Mouse (Mus musculus) CH12.LX (cell line): ENCODE results near the gene Tnpo1. TPM values are rescaled to one million over a fixed set of nuclear protein-coding genes. Genes with fewer than 3 reads are reported as not detected.
A peak's percentile ranks its signal among the peaks of the same experiment; 100 is the strongest.

ENCODE experiments used
- DNase-seq: peaks from one replicate; pipeline ENCODE4 v3.0.0-alpha.2; 2013; ENCODE audit errors: extremely low read depth
- H3K27ac ChIP-seq: 2 replicates; pipeline ENCODE4 v1.5.1; 2012; ENCODE audit warnings: low read depth, mild to moderate bottlenecking, control low read depth, moderate library complexity; ENCODE audit not compliant: insufficient read depth
- H3K27me3 ChIP-seq: replicated peaks from 2 replicates; pipeline ENCODE3; 2012; ENCODE audit warnings: inconsistent platforms
- H3K36me3 ChIP-seq, 2 experiments: replicated peaks in 1 of 2; 2 replicates each; pipeline versions ENCODE3 to v1.6.1; 2012; ENCODE audit warnings: inconsistent platforms in 1 of 2, low read length in 1 of 2, mild to moderate bottlenecking in 1 of 2, mixed read lengths in 1 of 2, moderate library complexity in 1 of 2; ENCODE audit not compliant: control insufficient read depth in 1 of 2, insufficient read depth in 1 of 2
- H3K4me1 ChIP-seq, 2 experiments: 2 replicates each; pipeline ENCODE4 v1.6.1; 2012; ENCODE audit warnings: inconsistent platforms in 1 of 2, moderate library complexity in 1 of 2; ENCODE audit not compliant: insufficient read depth in 2 of 2, control insufficient read depth in 1 of 2
- H3K4me2 ChIP-seq: 2 replicates; pipeline ENCODE4 v1.6.1; 2012; ENCODE audit warnings: low read depth, mild to moderate bottlenecking, control low read depth; ENCODE audit not compliant: poor library complexity, insufficient read depth, severe bottlenecking
- H3K4me3 ChIP-seq, 3 experiments: fragments of 150-350 bp in 1 of 3; sonication (generic) in 1 of 3; replicated peaks in 1 of 3; 2 replicates each; pipeline versions ENCODE3 to v1.5.1; 2011 to 2012; ENCODE audit warnings: low read depth in 2 of 3, low read length in 2 of 3, mild to moderate bottlenecking in 2 of 3, moderate library complexity in 2 of 3, control low read depth in 1 of 3, improper control_type of control experiment in 1 of 3, inconsistent platforms in 1 of 3, mixed read lengths in 1 of 3; ENCODE audit not compliant: poor library complexity in 1 of 3
- H3K79me2 ChIP-seq: replicated peaks from 2 replicates; pipeline ENCODE4 v1.6.1; 2012; ENCODE audit warnings: mild to moderate bottlenecking, moderate library complexity; ENCODE audit not compliant: control insufficient read depth, poor library complexity, insufficient read depth, severe bottlenecking; ENCODE audit errors: extremely low read depth
- H3K9ac ChIP-seq: 2 replicates; pipeline ENCODE4 v1.6.1; 2012; ENCODE audit warnings: low read depth, mild to moderate bottlenecking, control low read depth, moderate library complexity; ENCODE audit not compliant: insufficient read depth
- H3K9me3 ChIP-seq: replicated peaks from 2 replicates; pipeline ENCODE3; 2012; ENCODE audit warnings: low read length, inconsistent platforms, mixed read lengths
- BHLHE40 ChIP-seq: IDR thresholded peaks from 2 replicates; pipeline ENCODE4 v1.6.1; 2011; ENCODE audit warnings: mild to moderate bottlenecking, low read depth, low read length, improper control_type of control experiment
- CHD1 ChIP-seq: IDR thresholded peaks from 2 replicates; pipeline ENCODE4 v1.6.1; 2012; ENCODE audit warnings: low read depth, low read length, improper control_type of control experiment, inconsistent platforms
- CTCF ChIP-seq, 2 experiments: IDR thresholded peaks in 1 of 2; conservative IDR thresholded peaks in 1 of 2; 2 replicates each; pipeline ENCODE4 v1.5.1; 2011 to 2012; ENCODE audit warnings: low read depth in 2 of 2, low read length in 2 of 2, improper control_type of control experiment in 1 of 2, inconsistent platforms in 1 of 2, mild to moderate bottlenecking in 1 of 2, moderate library complexity in 1 of 2
- ELF1 ChIP-seq: IDR thresholded peaks from 2 replicates; pipeline ENCODE4 v1.6.1; 2014; ENCODE audit warnings: low read depth, mild to moderate bottlenecking, inconsistent platforms, low read length, improper control_type of control experiment
- EP300 ChIP-seq: IDR thresholded peaks from 2 replicates; pipeline ENCODE4 v1.6.1; 2011; ENCODE audit warnings: low read length, improper control_type of control experiment
- ETS1 ChIP-seq: conservative IDR thresholded peaks from 2 replicates; pipeline ENCODE4 v1.6.1; 2012; ENCODE audit warnings: low read depth, mild to moderate bottlenecking, inconsistent platforms, low read length, improper control_type of control experiment, moderate library complexity
- IRF4 ChIP-seq: IDR thresholded peaks from 2 replicates; pipeline ENCODE4 v1.6.1; 2014; ENCODE audit warnings: low read depth, mild to moderate bottlenecking, inconsistent platforms, low read length, improper control_type of control experiment
- JUND ChIP-seq: conservative IDR thresholded peaks from 2 replicates; pipeline ENCODE4 v1.6.1; 2011; ENCODE audit warnings: low read depth, low read length, improper control_type of control experiment
- KAT2A ChIP-seq: IDR thresholded peaks from 2 replicates; pipeline ENCODE4 v1.6.1; 2012; ENCODE audit warnings: low read length, improper control_type of control experiment, inconsistent platforms; ENCODE audit not compliant: insufficient replicate concordance
- MAFK ChIP-seq: IDR thresholded peaks from 2 replicates; pipeline ENCODE4 v1.6.1; 2011; ENCODE audit warnings: low read length, improper control_type of control experiment; ENCODE audit not compliant: insufficient replicate concordance
- MAX ChIP-seq: IDR thresholded peaks from 2 replicates; pipeline ENCODE4 v1.6.1; 2011; ENCODE audit warnings: low read length, improper control_type of control experiment
- MAZ ChIP-seq: IDR thresholded peaks from 2 replicates; pipeline ENCODE4 v1.6.1; 2012; ENCODE audit warnings: low read depth, mild to moderate bottlenecking, inconsistent platforms, low read length, improper control_type of control experiment, moderate library complexity
- MEF2A ChIP-seq: IDR thresholded peaks from 2 replicates; pipeline ENCODE4 v1.6.1; 2014; ENCODE audit warnings: low read depth, mild to moderate bottlenecking, inconsistent platforms, low read length, improper control_type of control experiment, borderline replicate concordance
- MYC ChIP-seq: IDR thresholded peaks from 2 replicates; pipeline ENCODE4 v1.6.1; 2011; ENCODE audit warnings: low read depth, mild to moderate bottlenecking, improper control_type of control experiment, low read length
- NRF1 ChIP-seq: IDR thresholded peaks from 2 replicates; pipeline ENCODE4 v1.6.1; 2014; ENCODE audit warnings: low read depth, mild to moderate bottlenecking, inconsistent platforms, low read length, improper control_type of control experiment, moderate library complexity
- PAX5 ChIP-seq: IDR thresholded peaks from 2 replicates; pipeline ENCODE4 v1.6.1; 2012; ENCODE audit warnings: low read length, inconsistent platforms, mixed read lengths
- RAD21 ChIP-seq: IDR thresholded peaks from 2 replicates; pipeline ENCODE4 v1.6.1; 2011; ENCODE audit warnings: low read depth, mild to moderate bottlenecking, low read length, improper control_type of control experiment, moderate library complexity
- RCOR1 ChIP-seq: conservative IDR thresholded peaks from 2 replicates; pipeline ENCODE4 v1.6.1; 2012; ENCODE audit warnings: low read depth, mild to moderate bottlenecking, inconsistent platforms, low read length, improper control_type of control experiment
- SMC3 ChIP-seq: IDR thresholded peaks from 2 replicates; pipeline ENCODE4 v1.6.1; 2011; ENCODE audit warnings: low read depth, low read length, improper control_type of control experiment
- TBP ChIP-seq: conservative IDR thresholded peaks from 2 replicates; pipeline ENCODE4 v1.6.1; 2011; ENCODE audit warnings: low read depth, low read length, improper control_type of control experiment
- TCF12 ChIP-seq: IDR thresholded peaks from 2 replicates; pipeline ENCODE4 v1.6.1; 2014; ENCODE audit warnings: low read depth, mild to moderate bottlenecking, inconsistent platforms, low read length, improper control_type of control experiment
- UBTF ChIP-seq: IDR thresholded peaks from 2 replicates; pipeline ENCODE4 v1.6.1; 2012; ENCODE audit warnings: low read depth, mild to moderate bottlenecking, inconsistent platforms, low read length, improper control_type of control experiment, moderate library complexity
- USF2 ChIP-seq: conservative IDR thresholded peaks from 2 replicates; pipeline ENCODE4 v1.6.1; 2011; ENCODE audit warnings: low read depth, low read length, improper control_type of control experiment
- ZKSCAN1 ChIP-seq: IDR thresholded peaks from 2 replicates; pipeline ENCODE4 v1.6.1; 2012; ENCODE audit warnings: low read depth, inconsistent platforms, low read length, improper control_type of control experiment, borderline replicate concordance
- ZMIZ1 ChIP-seq: IDR thresholded peaks from 2 replicates; pipeline ENCODE4 v1.6.1; 2012; ENCODE audit warnings: low read depth, mild to moderate bottlenecking, inconsistent platforms, low read length, improper control_type of control experiment
- ZNF384 ChIP-seq: IDR thresholded peaks from 2 replicates; pipeline ENCODE4 v1.6.1; 2012; ENCODE audit warnings: low read depth, low read length, improper control_type of control experiment, inconsistent platforms
- dilution Hi-C: fragments of 300-500 bp; cut with MboI; formaldehyde crosslinking; loops from 2 replicates; pipeline ENCODE4 v1.14.3; 2020; ENCODE audit warnings: low sequenced_read_pairs; ENCODE audit not compliant: extremely low pct_unique_long_range_greater_than_20kb, extremely low pct_ligation_motif_present
- in situ Hi-C: fragments of 300-500 bp; cut with MboI; formaldehyde crosslinking; loops from 3 replicates; pipeline ENCODE4 v1.14.3; 2019; ENCODE audit warnings: low sequenced_read_pairs, low pct_ligation_motif_present, low pct_unique_long_range_greater_than_20kb, mixed read lengths
- polyA plus RNA-seq: library from polyadenylated mRNA; unstranded; fragments of >175 nt; gene quantifications from 2 replicates; pipeline ENCODE4 v1.2.1, GENCODE M21; 2012; ENCODE audit warnings: low read depth; ENCODE audit not compliant: insufficient read length
- total RNA-seq, 2 experiments: library from RNA; depleted of rRNA; stranded (reverse); fragments of 300-350 nt in 1 of 2; fragments of >200 nt in 1 of 2; gene quantifications; 2 replicates each; pipeline ENCODE4 v1.2.3; 2012 to 2014

Tnpo1 gene
- total and polyA plus RNA-seq, 3 experiments = 93.6 to 105 (median 95.9) TPM

GRCm38 (mm10) chr13:98868236-98868923, 57.8 kb downstream of the Tnpo1 start:
- Histone ChIP-seq H3K36me3 (peaks cover 65 to 95% of the 10 kb centered on the region in 2 experiments), H3K27ac (no peak overlapping the region), H3K9me3 (no peaks in the 10 kb centered on the region), H3K4me2 (no peak overlapping the region), H3K4me3 (no peak overlapping the region), H3K9ac (no peak overlapping the region), H3K27me3 (no peaks in the 10 kb centered on the region), H3K79me2 (peaks cover 7% of the 10 kb centered on the region), H3K4me1 (peaks cover 4 to 26% of the 10 kb centered on the region in 2 experiments; a peak in 2 of 4 replicates)
- in situ Hi-C loops (no loop called here), dilution Hi-C loops (no loop called here)
- TF ChIP-seq MAX (no peak), NRF1 (no peak), UBTF (no peak), MAZ (no peak), MEF2A (no peak), TBP (no peak), SMC3 (no peak), ELF1 (no peak), JUND (no peak), CHD1 (no peak), BHLHE40 (no peak), KAT2A (no peak), ETS1 (no peak), PAX5 (no peak), TCF12 (no peak), ZMIZ1 (no peak), MYC (no peak), RCOR1 (no peak), MAFK (no peak), ZKSCAN1 (no peak)
- no peak for DNase-seq

DNA sequence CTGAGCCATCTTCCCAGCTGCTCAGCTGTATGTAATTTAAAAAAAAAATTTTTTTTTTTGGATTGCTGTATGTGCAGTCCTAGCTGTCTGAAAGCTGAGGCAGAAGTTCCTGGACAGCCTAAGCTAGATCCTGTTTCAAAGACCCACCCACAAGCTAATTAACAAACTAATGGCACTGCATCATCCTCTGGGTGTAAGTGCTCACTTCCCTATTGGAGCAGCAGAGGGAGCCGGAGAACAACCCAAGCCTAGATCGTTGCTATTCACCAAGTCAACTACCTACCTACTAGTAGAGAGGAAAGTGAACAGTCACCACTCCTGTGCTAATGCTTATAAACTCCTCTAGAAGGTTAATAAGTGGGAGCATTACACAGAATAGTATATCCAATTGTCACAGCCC, 58.4 kb downstream of the Tnpo1 start:
- peak; percentile 79 for DNase-seq
- dilution Hi-C loops = no loop called here
- Histone ChIP-seq H3K36me3 (peaks cover 70 to 95% of the 10 kb centered on the region in 2 experiments), H3K4me3 (no peak overlapping the region), H3K4me1 (peaks cover 4 to 26% of the 10 kb centered on the region in 2 experiments; a peak in 2 of 4 replicates), H3K27me3 (no peaks in the 10 kb centered on the region), H3K4me2 (no peak overlapping the region), H3K9me3 (no peaks in the 10 kb centered on the region), H3K79me2 (peaks cover 7% of the 10 kb centered on the region; the same call in 1 of the 2 replicates), H3K27ac (0 out of 2 replicates have a peak overlapping the region, but pooled peaks have one; percentile 25), H3K9ac (no peak overlapping the region)
- in situ Hi-C loops = no loop called here
- TF ChIP-seq RAD21 = peak; percentile 82
- TF ChIP-seq SMC3 = peak; percentile 75
- TF ChIP-seq USF2 = no peak
- TF ChIP-seq MEF2A = no peak
- no peak for TF ChIP-seq EP300
- peak; percentile 31 to 80; a peak in 3 of 4 replicates for TF ChIP-seq CTCF (conservative IDR thresholded peaks at IDR 0.05 in 1 of 2, IDR thresholded peaks at IDR 0.05 in 1 of 2; ENCODE audit: low read depth in 2 of 2, low read length in 2 of 2)
- no peak for TF ChIP-seq ZNF384
- TF ChIP-seq IRF4 = 0 out of 2 replicates have a peak, but pooled peaks have one; percentile 15
